Mouse (Mus musculus): ENCODE results near the gene Mtus2.

- TF ChIP-seq POLR2A (IDR thresholded peaks at IDR 0.05; ENCODE audit: low read depth, low read length) (no peak), CTCF (conservative IDR thresholded peaks at IDR 0.05; ENCODE audit: insufficient read depth, insufficient read length, low read depth, low read length) (no peak; the same call in 1 of the 2 replicates)
These were observed 69.6 kb downstream of the Mtus2 start for GRCm38 (mm10) chr5:148026401-148027349.
